Mouse (Mus musculus): Measurements from ENCODE around the gene Pdlim1.

The Pdlim1 gene

GRCm38 (mm10) chr19:40271308-40271892 lies at the start of gene Pdlim1:
Gene Pdlim1, minus strand, starts transcription at chr19:40271842.
- peak; percentile 68 to 79 for DNase-seq

GRCm38 (mm10) chr19:40319199-40319598 lies 47.6 kb upstream of the Pdlim1 start:
- no peak for DNase-seq

- no peak for DNase-seq
Measured at GRCm38 (mm10) chr19:40318511-40318910, 46.9 kb upstream of the Pdlim1 start.

- DNase-seq, result no peak
Measured at GRCm38 (mm10) chr19:40317001-40317400, 45.4 kb upstream of the Pdlim1 start.

GRCm38 (mm10) chr19:40314252-40314651 lies 42.6 kb upstream of the Pdlim1 start:
- DNase-seq, result no peak

GRCm38 (mm10) chr19:40311631-40312030 lies 40.0 kb upstream of the Pdlim1 start:
- no peak for DNase-seq

GRCm38 (mm10) chr19:40310410-40311130 lies 38.9 kb upstream of the Pdlim1 start:
- DNase-seq, result no peak

GRCm38 (mm10) chr19:40309911-40310310 lies 38.3 kb upstream of the Pdlim1 start:
- DNase-seq, result no peak

- DNase-seq, result no peak
Measured at GRCm38 (mm10) chr19:40307550-40307949, 35.9 kb upstream of the Pdlim1 start.

- DNase-seq, result no peak
Measured at GRCm38 (mm10) chr19:40306631-40307030, 35.0 kb upstream of the Pdlim1 start.

GRCm38 (mm10) chr19:40305456-40305855 lies 33.8 kb upstream of the Pdlim1 start:
- no peak for DNase-seq

GRCm38 (mm10) chr19:40302916-40303315 lies 31.3 kb upstream of the Pdlim1 start:
- no peak for DNase-seq

GRCm38 (mm10) chr19:40302477-40302876 lies 30.8 kb upstream of the Pdlim1 start:
- no peak for DNase-seq

GRCm38 (mm10) chr19:40299983-40300759 lies 28.5 kb upstream of the Pdlim1 start:
- no peak for DNase-seq

GRCm38 (mm10) chr19:40299182-40299581 lies 27.5 kb upstream of the Pdlim1 start:
- no peak for DNase-seq

- no peak for DNase-seq
Measured at GRCm38 (mm10) chr19:40298574-40298973, 26.9 kb upstream of the Pdlim1 start.

GRCm38 (mm10) chr19:40297798-40298144 lies 26.1 kb upstream of the Pdlim1 start:
- no peak for DNase-seq

GRCm38 (mm10) chr19:40297078-40297797 lies 25.6 kb upstream of the Pdlim1 start:
- no peak for DNase-seq

- peak; percentile 64 to 77 for DNase-seq
Measured at GRCm38 (mm10) chr19:40294231-40294630, 22.6 kb upstream of the Pdlim1 start.

GRCm38 (mm10) chr19:40293791-40294190 lies 22.1 kb upstream of the Pdlim1 start:
- no peak for DNase-seq

GRCm38 (mm10) chr19:40290099-40290724 lies 18.6 kb upstream of the Pdlim1 start:
- peak; percentile 39 to 54 for DNase-seq

- DNase-seq, result no peak
Measured at GRCm38 (mm10) chr19:40288415-40288814, 16.8 kb upstream of the Pdlim1 start.

- DNase-seq, result no peak
Measured at GRCm38 (mm10) chr19:40284704-40285103, 13.1 kb upstream of the Pdlim1 start.
